Mouse (Mus musculus) forebrain, embryonic 14.5 days (tissue): ENCODE data around the gene Usp10. TPM values are rescaled to one million over a fixed set of nuclear protein-coding genes. Genes with fewer than 3 reads are reported as not detected.

Experiments used
- ATAC-seq: fragments of 200-750 bp; cut with Nextera tagmentation; 2 replicates; pipeline ENCODE4 v1.8.0; 2017; ENCODE audit warnings: mild to moderate bottlenecking, moderate library complexity
- DNase-seq: peaks from one replicate; pipeline ENCODE4 v3.0.0-alpha.2; 2015; ENCODE audit warnings: low spot score
- H3K27ac ChIP-seq: fragments of 300-500 bp; sonication (generic); 2 replicates; pipeline ENCODE4 v1.5.1; 2014; ENCODE audit warnings: low read depth, mild to moderate bottlenecking, control low read depth, low read length, moderate library complexity
- H3K27me3 ChIP-seq: fragments of 300-500 bp; sonication (generic); replicated peaks from 2 replicates; pipeline ENCODE4 v1.6.1; 2014; ENCODE audit warnings: low read length, control low read depth, mixed read lengths; ENCODE audit not compliant: control insufficient read depth, insufficient read depth
- H3K36me3 ChIP-seq: fragments of 300-500 bp; sonication (generic); 2 replicates; pipeline ENCODE4 v1.6.1; 2014; ENCODE audit warnings: low read length, control low read depth; ENCODE audit not compliant: control insufficient read depth, insufficient read depth
- H3K4me1 ChIP-seq: fragments of 300-500 bp; sonication (generic); 2 replicates; pipeline ENCODE4 v1.6.1; 2014; ENCODE audit warnings: antibody characterized with exemption, low read length, control low read depth; ENCODE audit not compliant: control insufficient read depth, insufficient read depth
- H3K4me2 ChIP-seq: fragments of 300-500 bp; sonication (generic); 2 replicates; pipeline ENCODE4 v1.6.1; 2014; ENCODE audit warnings: mild to moderate bottlenecking, control low read depth, low read length
- H3K4me3 ChIP-seq: fragments of 300-500 bp; sonication (generic); 2 replicates; pipeline ENCODE4 v1.5.1; 2014; ENCODE audit warnings: low read depth, low read length, control low read depth
- H3K9ac ChIP-seq: fragments of 300-500 bp; sonication (generic); 2 replicates; pipeline ENCODE4 v1.6.1; 2014; ENCODE audit warnings: mild to moderate bottlenecking, low read length, control low read depth, moderate library complexity
- H3K9me3 ChIP-seq: fragments of 300-500 bp; sonication (generic); replicated peaks from 2 replicates; pipeline ENCODE4 v1.6.1; 2016; ENCODE audit warnings: low read length, control low read depth, mixed read lengths; ENCODE audit not compliant: control insufficient read depth
- WGBS: fragments of 180-500 bp; shearing (Covaris S2); extraction: QIAGEN DNeasy Blood & Tissue Kit; methylation state at CpG from one replicate; pipeline ENCODE4 v1.1.7; 2014; 5-methylcytosine and 5-hydroxymethylcytosine counted together
- polyA plus RNA-seq: library from polyadenylated mRNA; unstranded; fragments of >200 nt; fragmentation: Nextera tagmentation; extraction: Ambion mirVana; gene quantifications from 2 replicates; pipeline ENCODE4 v1.2.1, GENCODE M21; 2014

Gene Usp10
- polyA plus RNA-seq, 1 experiment from 2014 or later, result 94.2 TPM

- Histone ChIP-seq H3K27me3 (no peaks in the 10 kb centered on the region), H3K4me2 (no peak overlapping the region), H3K4me1 (no peaks in the 10 kb centered on the region), H3K27ac (no peak overlapping the region), H3K4me3 (no peak overlapping the region), H3K9me3 (no peaks in the 10 kb centered on the region), H3K36me3 (peaks cover 73% of the 10 kb centered on the region), H3K9ac (no peak overlapping the region)
- WGBS, result 93% methylated on average over 10 of the region's 10 CpGs
- DNase-seq (no peak), ATAC-seq (no peak)
Observed at GRCm38 (mm10) chr8:119943616-119944015, 33.5 kb downstream of the Usp10 start.

GRCm38 (mm10) chr8:119944096-119944811, 34.1 kb downstream of the Usp10 start:
- no peaks in the 10 kb centered on the region for H3K27me3 ChIP-seq
- DNase-seq (peak; percentile 76), ATAC-seq (peak; percentile 67; the same call in 1 of the 2 replicates)
- 68% methylated on average over 9 of the region's 9 CpGs for WGBS
- no peaks in the 10 kb centered on the region for H3K4me1 ChIP-seq
- no peaks in the 10 kb centered on the region for H3K9me3 ChIP-seq
- H3K27ac ChIP-seq, result no peak overlapping the region
- H3K4me3 ChIP-seq, result no peak overlapping the region
- H3K9ac ChIP-seq, result no peak overlapping the region; the same call in 1 of the 2 replicates
- no peak overlapping the region for H3K4me2 ChIP-seq
- H3K36me3 ChIP-seq, result peaks cover 76% of the 10 kb centered on the region

GRCm38 (mm10) chr8:119946326-119946865, 36.2 kb downstream of the Usp10 start:
- no peak for ATAC-seq
- Histone ChIP-seq H3K36me3 (peaks cover 87% of the 10 kb centered on the region), H3K4me1 (no peaks in the 10 kb centered on the region), H3K27me3 (no peaks in the 10 kb centered on the region), H3K4me3 (no peak overlapping the region), H3K4me2 (no peak overlapping the region), H3K9me3 (no peaks in the 10 kb centered on the region), H3K27ac (no peak overlapping the region), H3K9ac (no peak overlapping the region)
- 79% methylated on average over 8 of the region's 8 CpGs for WGBS
- DNase-seq, result no peak

- H3K4me3 ChIP-seq, result no peak overlapping the region
- no peaks in the 10 kb centered on the region for H3K27me3 ChIP-seq
- 89% methylated on average over 19 of the region's 19 CpGs for WGBS
- H3K27ac ChIP-seq, result no peak overlapping the region
- no peak overlapping the region for H3K4me2 ChIP-seq
- no peaks in the 10 kb centered on the region for H3K4me1 ChIP-seq
- DNase-seq (no peak), ATAC-seq (no peak)
- H3K36me3 ChIP-seq, result peaks cover 87% of the 10 kb centered on the region
- no peak overlapping the region for H3K9ac ChIP-seq
- no peaks in the 10 kb centered on the region for H3K9me3 ChIP-seq
Observed at GRCm38 (mm10) chr8:119947653-119948052, 37.5 kb downstream of the Usp10 start.

- no peaks in the 10 kb centered on the region for H3K4me1 ChIP-seq
- peak; percentile 13 for DNase-seq
- ATAC-seq, result no peak
- no peak overlapping the region for H3K4me2 ChIP-seq
- H3K27me3 ChIP-seq, result no peaks in the 10 kb centered on the region
- 79% methylated on average over 15 of the region's 15 CpGs for WGBS
- H3K4me3 ChIP-seq, result no peak overlapping the region
- no peak overlapping the region for H3K9ac ChIP-seq
- H3K36me3 ChIP-seq, result peaks cover 93% of the 10 kb centered on the region
- no peaks in the 10 kb centered on the region for H3K9me3 ChIP-seq
- H3K27ac ChIP-seq, result no peak overlapping the region
Observed at GRCm38 (mm10) chr8:119948340-119948739, 38.2 kb downstream of the Usp10 start.

GRCm38 (mm10) chr8:119952282-119952681, 42.1 kb downstream of the Usp10 start:
- no peaks in the 10 kb centered on the region for H3K27me3 ChIP-seq
- no peak for ATAC-seq
- peaks cover 97% of the 10 kb centered on the region for H3K36me3 ChIP-seq
- no peaks in the 10 kb centered on the region for H3K4me1 ChIP-seq
- H3K9me3 ChIP-seq, result no peaks in the 10 kb centered on the region
- H3K4me2 ChIP-seq, result no peak overlapping the region
- WGBS, result 78% methylated on average over 7 of the region's 7 CpGs
- no peak overlapping the region for H3K27ac ChIP-seq
- no peak overlapping the region for H3K4me3 ChIP-seq
- H3K9ac ChIP-seq, result no peak overlapping the region
- no peak for DNase-seq

GRCm38 (mm10) chr8:119952747-119953146, 42.6 kb downstream of the Usp10 start:
- Histone ChIP-seq H3K36me3 (peaks cover 98% of the 10 kb centered on the region), H3K4me3 (no peak overlapping the region)
- WGBS, result 56% methylated on average over 5 of the region's 5 CpGs

GRCm38 (mm10) chr8:119955333-119955732, 45.2 kb downstream of the Usp10 start:
- WGBS, result 94% methylated on average over 8 of the region's 8 CpGs
- Histone ChIP-seq H3K4me3 (no peak overlapping the region), H3K9ac (no peak overlapping the region), H3K4me1 (peaks cover 6% of the 10 kb centered on the region; the same call in 1 of the 2 replicates), H3K36me3 (peaks cover 79% of the 10 kb centered on the region), H3K27me3 (no peaks in the 10 kb centered on the region), H3K9me3 (no peaks in the 10 kb centered on the region), H3K4me2 (no peak overlapping the region), H3K27ac (no peak overlapping the region)
- DNase-seq, result no peak
- ATAC-seq, result no peak

More at GRCm38 (mm10) chr8:119952747-119953146, 42.6 kb downstream of the Usp10 start:
- H3K4me1 ChIP-seq, result no peaks in the 10 kb centered on the region
- no peak overlapping the region for H3K27ac ChIP-seq
- DNase-seq, result no peak
- no peak for ATAC-seq
- no peak overlapping the region for H3K4me2 ChIP-seq
- H3K27me3 ChIP-seq, result no peaks in the 10 kb centered on the region
- no peak overlapping the region for H3K9ac ChIP-seq
- no peaks in the 10 kb centered on the region for H3K9me3 ChIP-seq

- ATAC-seq (no peak), DNase-seq (no peak)
- H3K4me1 ChIP-seq, result peaks cover 12% of the 10 kb centered on the region
- no peaks in the 10 kb centered on the region for H3K27me3 ChIP-seq
- H3K4me3 ChIP-seq, result no peak overlapping the region
- WGBS, result 94% methylated on average over 10 of the region's 10 CpGs
- H3K9ac ChIP-seq, result no peak overlapping the region
- no peak overlapping the region for H3K27ac ChIP-seq
- H3K9me3 ChIP-seq, result no peaks in the 10 kb centered on the region
- H3K4me2 ChIP-seq, result no peak overlapping the region
- peaks cover 52% of the 10 kb centered on the region for H3K36me3 ChIP-seq
Observed at GRCm38 (mm10) chr8:119958076-119958475, 47.9 kb downstream of the Usp10 start.
